Mouse (Mus musculus) gonadal fat pad, adult 2 months (tissue): ENCODE data around the gene Slbp. TPM values are rescaled to one million over a fixed set of nuclear protein-coding genes. Genes with fewer than 3 reads are reported as not detected.

Experiments
- DNase-seq: peaks from one replicate; pipeline ENCODE4 v3.0.0-alpha.2; 2012; ENCODE audit warnings: low read depth
- polyA plus RNA-seq: library from polyadenylated mRNA; depleted of rRNA; stranded (reverse); fragments of >200 nt; gene quantifications from 2 replicates; pipeline ENCODE4 v1.2.3, GENCODE M21; 2012

Slbp gene
- polyA plus RNA-seq, 1 experiment, result 14.7 TPM

DNA sequence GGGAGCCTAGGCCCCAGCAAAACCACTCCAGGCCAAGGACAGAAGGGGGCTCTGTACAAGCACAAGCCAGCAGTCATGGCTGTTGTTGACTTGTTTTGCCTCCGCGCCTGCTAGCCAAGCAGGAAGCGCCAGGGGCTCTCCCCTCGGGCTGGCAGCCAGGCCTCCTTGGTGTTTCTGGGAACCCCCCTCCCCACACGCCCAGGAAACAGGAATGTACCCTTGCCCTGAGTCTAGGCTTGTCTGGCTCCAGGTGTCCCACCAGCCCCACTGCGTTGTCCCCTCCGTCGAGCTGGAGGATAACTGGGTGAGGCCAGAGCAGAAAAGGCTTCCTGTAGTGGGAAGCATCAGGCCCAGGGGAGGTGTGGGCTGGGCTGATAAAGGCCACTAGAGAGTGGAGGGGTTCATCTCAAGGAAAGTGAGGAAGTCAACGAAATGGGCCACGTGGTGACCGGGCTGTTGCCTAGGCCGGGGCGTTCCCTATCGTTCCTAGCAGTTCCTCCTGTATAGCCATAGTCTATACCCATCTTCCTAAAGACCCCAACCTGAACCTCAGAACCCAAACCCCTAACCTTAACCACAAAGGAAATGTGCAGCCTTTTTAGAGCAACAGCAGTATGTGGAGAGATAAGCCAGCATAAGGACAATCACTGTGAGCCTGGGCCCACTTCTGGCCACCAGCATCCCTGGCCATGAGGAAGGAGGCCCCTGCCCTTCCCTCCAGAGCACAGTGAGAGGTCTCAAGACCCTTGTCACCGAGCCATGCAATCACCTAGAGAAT lies 29.4 kb upstream of the Slbp start:
- DNase-seq, result no peak

DNA sequence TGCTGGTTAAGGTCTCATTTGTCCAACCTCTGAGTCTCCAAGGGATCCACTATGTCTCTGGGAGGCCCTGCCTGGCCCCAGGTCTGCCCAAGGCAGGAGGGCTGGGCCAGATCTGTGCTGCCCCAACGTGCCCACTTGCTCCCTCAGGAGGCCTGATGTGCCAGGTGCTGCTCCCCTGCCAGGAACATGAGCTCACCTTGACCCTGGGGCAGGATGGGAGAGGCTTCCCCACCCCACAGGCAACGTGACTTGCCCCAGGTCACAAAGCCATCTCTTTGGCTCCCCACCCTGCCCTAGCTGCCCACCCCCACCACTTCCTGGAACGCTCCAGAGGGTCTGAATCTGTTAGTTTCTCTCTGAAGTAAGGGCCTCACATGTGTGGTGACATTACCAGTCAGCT lies 28.7 kb upstream of the Slbp start:
- no peak for DNase-seq

- DNase-seq, result no peak
Observed at GRCm38 (mm10) chr5:33678244-33678643, 25.9 kb upstream of the Slbp start.

- no peak for DNase-seq
Observed at GRCm38 (mm10) chr5:33675964-33676363, 23.6 kb upstream of the Slbp start.

DNA sequence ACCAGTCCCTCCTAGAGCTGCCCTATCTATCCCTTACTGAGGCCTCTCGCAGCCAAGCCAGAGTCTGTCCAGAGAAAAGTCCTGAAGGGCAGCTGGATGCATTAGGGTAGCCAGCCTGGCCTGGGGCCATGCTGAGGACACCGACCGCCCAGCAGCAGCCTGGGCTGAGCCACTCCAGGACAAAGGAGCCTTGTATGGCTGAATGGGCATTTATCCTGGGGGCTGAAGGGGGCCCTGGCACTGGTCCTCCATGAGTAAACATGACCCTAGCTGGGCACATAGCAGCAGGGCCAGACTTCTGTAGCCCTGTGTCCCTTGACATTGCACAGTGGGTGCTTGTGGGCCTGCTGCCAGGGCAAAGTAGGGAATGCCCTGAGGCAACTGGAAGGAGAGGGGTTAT lies 22.1 kb upstream of the Slbp start:
- DNase-seq, result no peak

GRCm38 (mm10) chr5:33671659-33672058 lies 19.3 kb upstream of the Slbp start:
- no peak for DNase-seq

- no peak for DNase-seq
Observed at GRCm38 (mm10) chr5:33668223-33668622, 15.8 kb upstream of the Slbp start.

GRCm38 (mm10) chr5:33658664-33659050 lies 6.3 kb upstream of the Slbp start:
- no peak for DNase-seq

- DNase-seq, result peak; percentile 88
Observed at GRCm38 (mm10) chr5:33657787-33658663, 5.7 kb upstream of the Slbp start, which contains the start of the genes Tacc3 and Tmem129. Gene Tacc3 (plus strand): TSS chr5:33658128. Gene Tmem129 (minus strand): TSS chr5:33658416.

DNA sequence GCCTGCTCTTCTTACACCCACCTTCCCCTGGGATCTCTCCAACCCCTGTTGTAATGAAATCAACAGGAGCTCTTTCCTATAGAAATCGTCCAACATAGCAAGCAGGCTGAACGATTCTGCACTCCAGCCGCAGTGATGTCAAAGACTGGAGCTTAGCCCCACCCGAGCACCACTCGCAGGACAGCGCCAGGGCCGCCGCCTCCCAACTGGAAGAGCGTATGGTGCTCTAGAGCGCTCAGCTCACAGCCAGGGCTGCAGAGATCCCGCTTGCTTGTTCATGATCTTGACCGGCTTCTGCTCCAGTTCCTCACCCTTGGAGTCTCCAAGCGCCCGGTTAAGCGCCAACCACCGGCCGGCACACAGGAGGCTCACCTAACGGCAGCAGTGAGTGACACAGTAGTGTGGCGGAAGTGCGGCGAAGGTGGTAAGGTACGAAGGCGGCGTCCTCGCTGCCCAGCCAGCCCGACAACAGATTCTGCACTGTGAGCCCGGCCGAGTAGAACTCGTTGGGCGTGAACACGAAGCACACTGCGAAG lies 4.9 kb upstream of the Slbp start:
- DNase-seq, result no peak

DNA sequence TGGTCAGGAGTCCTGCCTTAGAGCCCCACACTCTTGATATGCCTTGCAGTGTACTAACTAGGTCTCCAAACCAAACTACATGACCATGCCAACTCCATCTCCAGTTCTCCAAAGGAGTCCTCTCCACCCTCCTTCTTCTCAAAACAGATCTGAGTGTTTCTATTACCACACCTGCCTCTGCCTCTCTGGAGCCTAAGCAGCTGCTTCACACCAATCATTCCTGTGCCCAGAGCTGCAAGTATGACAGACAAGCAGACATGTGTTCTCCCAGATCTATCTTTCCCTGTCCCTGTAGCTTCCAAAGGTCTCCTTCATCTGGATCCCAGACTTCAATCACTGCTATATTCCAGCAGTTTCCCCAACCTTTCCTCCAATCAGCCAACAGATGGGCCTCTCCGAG lies 4.4 kb upstream of the Slbp start:
- no peak for DNase-seq

DNA sequence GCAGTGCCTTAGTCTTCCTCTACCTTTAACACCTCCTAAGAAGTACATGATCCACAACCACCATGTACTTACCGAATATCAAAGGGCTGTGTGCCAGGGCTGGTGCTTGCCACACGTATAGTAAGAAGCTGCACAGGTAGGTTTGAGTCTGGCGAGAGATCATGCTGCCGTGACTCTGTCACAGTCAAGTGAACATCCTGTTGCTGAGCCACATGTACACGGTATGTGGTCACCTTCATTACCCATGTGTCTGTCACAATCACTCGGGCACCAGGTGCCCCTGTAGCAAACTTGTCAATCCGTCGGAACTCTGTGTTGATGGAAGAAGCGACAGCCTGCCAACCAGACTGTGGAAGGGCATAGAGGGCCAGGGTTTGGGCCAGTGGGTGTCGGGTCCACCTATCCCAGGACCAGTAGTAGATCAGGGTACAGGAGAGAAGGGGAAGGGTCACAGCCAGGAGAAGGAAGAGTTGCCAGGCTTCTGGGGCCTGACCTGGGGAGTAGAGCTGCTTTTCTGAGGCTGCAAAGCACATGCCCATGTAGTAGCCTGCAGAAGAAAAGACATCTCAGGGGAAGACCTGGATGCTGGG lies 3.0 kb upstream of the Slbp start:
- DNase-seq, result no peak

GRCm38 (mm10) chr5:33654424-33654823 lies 2.0 kb upstream of the Slbp start:
- no peak for DNase-seq

DNA sequence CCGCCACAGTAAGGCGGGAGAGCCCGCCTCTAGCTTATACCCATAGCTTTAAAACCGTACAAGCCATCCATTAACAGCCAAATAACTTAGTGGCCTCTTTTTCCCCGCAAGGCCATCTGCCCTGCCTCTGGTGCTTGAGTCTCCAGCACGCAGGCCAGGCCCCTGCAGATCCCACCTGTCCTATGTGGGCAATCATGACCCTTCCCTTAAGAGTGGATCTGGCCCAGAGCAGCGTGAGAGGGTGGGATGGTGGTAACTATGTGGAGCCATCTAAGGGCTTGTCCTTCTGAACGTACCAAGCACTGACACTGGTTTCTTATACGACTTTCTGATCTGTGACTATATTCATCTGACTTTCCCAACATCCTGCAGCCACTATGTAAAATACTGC lies 404 bp upstream of the Slbp start:
- DNase-seq, result no peak

DNA sequence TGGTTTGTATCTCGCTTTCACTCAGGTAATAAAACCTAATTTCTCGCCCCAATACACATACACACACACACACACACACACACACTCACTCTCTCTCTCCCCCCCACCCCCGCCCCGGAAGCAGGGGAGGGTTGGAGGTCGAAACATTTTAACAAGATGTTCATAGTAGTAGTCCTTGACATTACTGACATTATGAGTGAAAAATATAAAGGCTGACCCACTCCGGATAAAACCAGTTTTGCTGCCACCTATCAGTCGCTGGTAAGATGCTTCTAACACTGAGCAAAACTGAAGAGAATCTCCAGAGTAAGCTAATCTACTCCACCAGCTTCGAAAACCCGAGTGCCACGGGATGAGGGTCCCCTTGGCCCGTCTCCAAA lies 843 bp downstream of the Slbp start:
- no peak for DNase-seq

DNA sequence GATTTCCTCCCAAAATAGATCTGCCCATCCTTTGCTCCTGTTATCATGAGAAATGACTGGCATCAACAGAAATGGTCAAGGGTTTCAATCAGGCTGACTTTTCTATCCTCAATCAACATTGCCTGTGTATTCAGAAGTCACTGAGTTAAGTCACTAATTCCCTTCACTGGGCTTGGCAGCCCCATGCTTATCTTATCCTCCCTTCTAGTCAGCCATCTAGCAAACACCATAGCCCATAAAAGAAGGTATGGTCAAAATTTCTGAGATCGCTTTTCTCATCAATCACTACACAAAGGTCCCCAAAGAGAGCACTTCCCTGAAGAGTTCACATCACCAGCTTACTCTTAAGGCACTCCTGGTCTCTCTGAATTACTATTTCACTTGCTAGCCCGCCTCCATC lies 1.4 kb downstream of the Slbp start:
- no peak for DNase-seq

DNA sequence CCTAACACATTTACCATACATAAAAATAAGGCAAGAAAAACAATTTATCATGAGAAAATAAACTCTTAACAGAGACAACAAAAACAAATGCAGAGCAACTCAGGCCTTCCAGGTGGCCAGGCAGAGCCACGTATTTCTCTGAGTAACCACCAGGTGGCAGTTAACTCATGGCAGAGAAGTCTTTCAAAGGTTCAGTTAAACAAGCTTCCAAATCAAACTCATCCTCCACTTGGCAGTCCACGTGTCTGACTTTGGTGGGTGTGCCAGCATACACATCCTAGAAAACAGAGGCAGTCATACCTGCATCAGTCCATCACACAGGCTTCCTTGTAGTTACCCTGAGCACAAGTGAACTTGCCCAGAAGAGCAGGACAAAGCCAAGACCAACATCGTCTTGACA lies 11.7 kb downstream of the Slbp start:
- DNase-seq, result no peak

- no peak for DNase-seq
Observed at GRCm38 (mm10) chr5:33638826-33639225, 13.5 kb downstream of the Slbp start.

DNA sequence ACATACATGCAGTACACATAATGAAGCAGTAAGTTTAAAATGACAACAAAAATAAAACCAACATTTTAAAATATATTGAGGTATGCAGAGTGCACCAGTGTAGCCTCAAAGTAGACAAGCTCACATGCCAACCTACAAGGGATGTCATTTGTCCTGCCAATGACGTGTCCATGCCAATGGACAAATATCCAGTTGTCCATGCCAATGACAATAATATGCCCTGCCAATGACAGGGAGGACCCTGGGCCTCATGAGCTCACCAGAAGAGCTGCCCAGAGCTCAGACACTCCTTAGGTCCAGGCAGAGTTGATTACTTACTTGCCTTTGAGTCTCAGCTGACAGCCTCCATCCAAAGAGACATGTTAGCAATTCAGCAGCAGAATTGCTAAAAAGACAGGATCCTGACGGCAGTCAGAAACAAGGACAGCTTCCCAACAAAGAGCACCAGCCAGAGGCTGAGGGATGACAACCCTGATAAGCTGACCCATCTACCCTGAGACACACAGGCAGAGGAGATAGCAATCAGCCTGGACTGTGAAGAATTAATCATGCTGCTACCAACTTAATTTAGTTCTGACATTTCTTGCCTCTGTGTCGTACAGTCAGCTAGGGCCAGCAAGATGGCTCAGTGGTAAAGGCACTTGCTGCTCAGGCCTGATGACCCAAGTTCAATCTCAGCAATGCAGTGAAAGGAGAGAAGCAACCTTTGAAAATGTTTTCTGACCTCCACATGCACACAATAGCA lies 14.6 kb downstream of the Slbp start:
- no peak for DNase-seq

- no peak for DNase-seq
Observed at GRCm38 (mm10) chr5:33635361-33635760, 17.0 kb downstream of the Slbp start.

- DNase-seq, result no peak
Observed at GRCm38 (mm10) chr5:33632526-33632925, 19.8 kb downstream of the Slbp start.

DNA sequence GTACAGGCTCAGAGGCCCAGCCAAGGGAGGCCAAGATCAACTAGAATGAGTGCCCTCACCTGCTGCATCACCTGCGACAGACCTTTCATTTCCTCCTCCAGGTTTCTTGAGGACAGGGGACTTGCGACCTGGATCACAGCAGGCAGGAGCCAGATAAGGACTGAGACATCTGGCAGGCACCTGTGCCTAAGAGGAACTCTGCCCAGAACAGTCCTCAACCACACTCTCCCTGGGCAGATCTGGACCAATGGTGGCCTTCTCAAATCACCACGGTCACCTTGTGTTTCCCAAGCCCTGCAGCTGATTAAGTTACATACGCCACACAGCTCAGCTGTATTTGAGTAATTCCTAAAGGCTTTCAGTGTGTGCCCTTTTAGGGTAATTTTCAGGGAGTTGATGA lies 21.8 kb downstream of the Slbp start:
- DNase-seq, result peak; percentile 40
